Mouse (Mus musculus): Measurements from ENCODE around the gene Zfp385a.

GRCm38 (mm10) chr15:103317731-103318130 lies 22.2 kb downstream of the Zfp385a start:
- TF ChIP-seq NELFE (IDR thresholded peaks at IDR 0.05; ENCODE audit: low read depth, low read length) (no peak), BHLHE40 (IDR thresholded peaks at IDR 0.05; ENCODE audit: low read depth, low read length) (no peak), CTCF (conservative IDR thresholded peaks at IDR 0.05 in 1 of 2, IDR thresholded peaks at IDR 0.05 in 1 of 2; ENCODE audit: low read depth in 2 of 2, low read length in 2 of 2) (no peak), JUND (conservative IDR thresholded peaks at IDR 0.05; ENCODE audit: low read depth, low read length) (no peak), POLR2A (IDR thresholded peaks at IDR 0.05; ENCODE audit: low read depth, low read length) (no peak), TCF12 (IDR thresholded peaks at IDR 0.05; ENCODE audit: low read depth, low read length) (no peak), ZC3H11A (IDR thresholded peaks at IDR 0.05; ENCODE audit: low read depth, low read length) (no peak), JUN (IDR thresholded peaks at IDR 0.05; ENCODE audit: insufficient read depth, low read depth, low read length) (no peak), ZNF384 (IDR thresholded peaks at IDR 0.05; ENCODE audit: low read depth, low read length) (no peak), NRF1 (IDR thresholded peaks at IDR 0.05; ENCODE audit: low read depth, low read length) (no peak), KAT2A (IDR thresholded peaks at IDR 0.05; ENCODE audit: insufficient replicate concordance, low read length) (no peak), MAX (IDR thresholded peaks at IDR 0.05; ENCODE audit: low read length) (no peak)

Data from CH12.LX (cell line).